Mouse (Mus musculus) heart, postnatal 0 days (tissue): ENCODE measurements at regions not wholly inside any gene's neighbourhood (a gene's known extent, or its start where the extent isn't known, plus 50 kb on each side); places are given as distances from the start of the nearest gene placed in this dataset.

Experiments
- ATAC-seq: fragments of 200-750 bp; cut with Nextera tagmentation; 2 replicates; pipeline ENCODE4 v1.8.0; 2017; ENCODE audit warnings: low read depth, moderate number of reproducible peaks, moderate library complexity; ENCODE audit not compliant: insufficient read depth
- DNase-seq: peaks from one replicate; pipeline ENCODE4 v3.0.0-alpha.2; 2016; ENCODE audit warnings: low spot score
- H3K27ac ChIP-seq: fragments of 300-500 bp; sonication (generic); 2 replicates; pipeline ENCODE4 v1.5.1; 2014; ENCODE audit warnings: low read depth, mild to moderate bottlenecking
- H3K27me3 ChIP-seq: fragments of 300-500 bp; sonication (generic); 2 replicates; pipeline ENCODE4 v1.6.1; 2014; ENCODE audit warnings: low read length, mixed read lengths; ENCODE audit not compliant: control insufficient read depth, insufficient read depth
- H3K36me3 ChIP-seq: fragments of 300-500 bp; sonication (generic); replicated peaks from 2 replicates; pipeline ENCODE4 v1.6.1; 2014; ENCODE audit warnings: low read length, mixed read lengths; ENCODE audit not compliant: control insufficient read depth, insufficient read depth
- H3K4me1 ChIP-seq: fragments of 300-500 bp; sonication (generic); 2 replicates; pipeline ENCODE4 v1.6.1; 2014; ENCODE audit warnings: antibody characterized with exemption; ENCODE audit not compliant: control insufficient read depth, insufficient read depth
- H3K4me2 ChIP-seq: fragments of 300-500 bp; sonication (generic); 2 replicates; pipeline ENCODE4 v1.6.1; 2014; ENCODE audit warnings: low read depth, mild to moderate bottlenecking, low read length, moderate library complexity
- H3K4me3 ChIP-seq: fragments of 300-500 bp; sonication (generic); 2 replicates; pipeline ENCODE4 v1.5.1; 2014; ENCODE audit warnings: low read depth, low read length
- H3K9ac ChIP-seq: fragments of 300-500 bp; sonication (generic); replicated peaks from 2 replicates; pipeline ENCODE4 v1.6.1; 2014; ENCODE audit warnings: low read depth, low read length, mixed read lengths
- H3K9me3 ChIP-seq: fragments of 300-500 bp; sonication (generic); replicated peaks from 2 replicates; pipeline ENCODE4 v1.6.1; 2016; ENCODE audit warnings: low read length; ENCODE audit not compliant: control insufficient read depth
- CTCF ChIP-seq: IDR thresholded peaks from 2 replicates; pipeline ENCODE4 v1.5.1; 2016; ENCODE audit warnings: antibody characterized with exemption, control low read depth, low read depth
- EP300 ChIP-seq: IDR thresholded peaks from 2 replicates; pipeline ENCODE4 v1.6.1; 2016; ENCODE audit warnings: antibody characterized with exemption, low read depth
- WGBS: fragments of 180-500 bp; shearing (Covaris S2); extraction: QIAGEN DNeasy Blood & Tissue Kit; methylation state at CpG from one replicate; pipeline ENCODE4 v1.1.7; 2014; 5-methylcytosine and 5-hydroxymethylcytosine counted together

GRCm38 (mm10) chr1:144314382-144314781 is 65.3 kb upstream of the Rgs1 start:
- H3K9ac ChIP-seq, result no peak overlapping the region
- H3K9me3 ChIP-seq, result no peaks in the 10 kb centered on the region

DNA sequence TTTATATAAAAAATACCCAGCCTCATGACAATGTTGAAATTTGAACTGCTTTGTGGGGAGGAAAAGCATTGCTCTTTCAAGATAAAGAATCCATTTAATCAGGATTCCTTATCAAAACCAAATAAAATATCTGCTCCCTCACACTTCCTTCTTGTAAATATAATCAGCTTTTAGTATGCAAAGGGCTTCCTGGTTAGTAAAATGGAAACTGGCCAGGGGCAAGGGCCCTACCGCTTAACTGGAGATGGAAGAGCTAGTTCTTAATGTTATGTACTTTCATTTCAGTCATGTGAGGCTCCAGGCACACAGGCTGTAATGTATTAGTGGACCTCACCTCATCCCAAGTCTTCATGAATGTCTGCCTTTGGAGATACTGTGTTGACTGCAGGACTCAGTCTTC is 64.3 kb upstream of the Rgs1 start:
- no peak overlapping the region for H3K4me3 ChIP-seq
- H3K36me3 ChIP-seq, result no peaks in the 10 kb centered on the region
- H3K27ac ChIP-seq, result no peak overlapping the region
- no peak overlapping the region for H3K9ac ChIP-seq
- DNase-seq (no peak), ATAC-seq (no peak)
- no peak overlapping the region for H3K4me2 ChIP-seq
- H3K9me3 ChIP-seq, result no peaks in the 10 kb centered on the region
- H3K27me3 ChIP-seq, result no peaks in the 10 kb centered on the region
- no peaks in the 10 kb centered on the region for H3K4me1 ChIP-seq
- WGBS, result 52% methylated on average over 1 of the region's 1 CpGs
- no peak for TF ChIP-seq EP300
- no peak for TF ChIP-seq CTCF

More at GRCm38 (mm10) chr1:144314382-144314781, 65.3 kb upstream of the Rgs1 start:
- no peak overlapping the region for H3K27ac ChIP-seq
- no peak for TF ChIP-seq CTCF
- no peak for TF ChIP-seq EP300
- DNase-seq, result no peak
- no peaks in the 10 kb centered on the region for H3K36me3 ChIP-seq
- no peak overlapping the region for H3K4me2 ChIP-seq
- H3K4me1 ChIP-seq, result no peaks in the 10 kb centered on the region
- 79% methylated on average over 2 of the region's 2 CpGs for WGBS
- H3K27me3 ChIP-seq, result no peaks in the 10 kb centered on the region
- H3K4me3 ChIP-seq, result no peak overlapping the region
- ATAC-seq, result no peak

GRCm38 (mm10) chr1:144309901-144310300 is 60.9 kb upstream of the Rgs1 start:
- H3K9ac ChIP-seq, result no peak overlapping the region
- H3K27me3 ChIP-seq, result no peaks in the 10 kb centered on the region
- H3K4me2 ChIP-seq, result no peak overlapping the region
- no peaks in the 10 kb centered on the region for H3K9me3 ChIP-seq
- no peaks in the 10 kb centered on the region for H3K36me3 ChIP-seq
- H3K4me3 ChIP-seq, result no peak overlapping the region
- WGBS, result 72% methylated on average over 3 of the region's 3 CpGs
- H3K27ac ChIP-seq, result no peak overlapping the region
- no peaks in the 10 kb centered on the region for H3K4me1 ChIP-seq
- ATAC-seq (no peak), DNase-seq (no peak)
- TF ChIP-seq CTCF, result no peak
- TF ChIP-seq EP300, result no peak

DNA sequence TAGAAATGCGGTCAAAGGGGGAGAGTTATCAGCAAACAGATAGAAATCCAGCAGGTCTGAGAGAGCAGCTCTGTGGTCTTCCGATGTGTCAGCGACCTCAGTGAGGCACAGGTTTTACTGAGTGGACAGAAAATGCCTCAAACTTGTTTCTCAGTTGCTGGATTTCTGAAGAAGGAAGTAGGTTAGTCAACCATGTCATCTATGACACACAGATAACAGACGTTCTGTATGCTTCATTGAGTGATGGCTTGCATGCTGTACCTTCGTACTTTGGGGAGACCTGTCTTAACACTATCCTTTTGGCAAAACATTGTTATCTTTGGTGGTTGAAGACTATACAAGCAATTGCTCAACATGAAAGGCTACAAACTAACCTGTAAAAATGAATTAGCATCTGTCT is 59.3 kb upstream of the Rgs1 start:
- Histone ChIP-seq H3K9me3 (no peaks in the 10 kb centered on the region), H3K9ac (no peak overlapping the region), H3K4me2 (no peak overlapping the region), H3K36me3 (no peaks in the 10 kb centered on the region), H3K27ac (no peak overlapping the region), H3K4me1 (no peaks in the 10 kb centered on the region), H3K4me3 (no peak overlapping the region), H3K27me3 (no peaks in the 10 kb centered on the region)
- ATAC-seq (no peak), DNase-seq (no peak)
- 72% methylated on average over 5 of the region's 5 CpGs for WGBS
- TF ChIP-seq CTCF (no peak), EP300 (no peak)

- H3K27ac ChIP-seq, result no peak overlapping the region
- no peak overlapping the region for H3K9ac ChIP-seq
- no peaks in the 10 kb centered on the region for H3K4me1 ChIP-seq
- no peak overlapping the region for H3K4me3 ChIP-seq
- no peaks in the 10 kb centered on the region for H3K9me3 ChIP-seq
- no peak overlapping the region for H3K4me2 ChIP-seq
- 90% methylated on average over 2 of the region's 2 CpGs for WGBS
- no peaks in the 10 kb centered on the region for H3K27me3 ChIP-seq
- DNase-seq (no peak), ATAC-seq (no peak)
- no peaks in the 10 kb centered on the region for H3K36me3 ChIP-seq
- no peak for TF ChIP-seq EP300
- no peak for TF ChIP-seq CTCF
These were observed 58.8 kb upstream of the Rgs1 start for GRCm38 (mm10) chr1:144307854-144308285.

- H3K36me3 ChIP-seq, result no peaks in the 10 kb centered on the region
- ATAC-seq (no peak), DNase-seq (no peak)
- H3K9ac ChIP-seq, result no peak overlapping the region
- no peak overlapping the region; the same call in 1 of the 2 replicates for H3K27ac ChIP-seq
- no peaks in the 10 kb centered on the region for H3K27me3 ChIP-seq
- no peaks in the 10 kb centered on the region for H3K4me1 ChIP-seq
- WGBS, result 85% methylated on average over 7 of the region's 7 CpGs
- H3K4me3 ChIP-seq, result no peak overlapping the region
- no peak overlapping the region for H3K4me2 ChIP-seq
- no peak for TF ChIP-seq CTCF
- TF ChIP-seq EP300, result no peak
- no peaks in the 10 kb centered on the region for H3K9me3 ChIP-seq
These were observed 58.2 kb upstream of the Rgs1 start for GRCm38 (mm10) chr1:144307017-144307853.
